Mouse (Mus musculus): ENCODE data around the gene Lyz1. TPM values are rescaled to one million over a fixed set of nuclear protein-coding genes. Genes with fewer than 3 reads are reported as not detected.
A peak's percentile ranks its signal among the peaks of the same experiment; 100 is the strongest.
"Not testable (repeated sequence)": the region's sequence is repeated elsewhere in the genome, so short reads cannot be mapped to it uniquely, and the experiment has no call there.

Lyz1 gene
- polyA plus RNA-seq, 1 experiment from 2014 or later: 0.18 TPM

DNA sequence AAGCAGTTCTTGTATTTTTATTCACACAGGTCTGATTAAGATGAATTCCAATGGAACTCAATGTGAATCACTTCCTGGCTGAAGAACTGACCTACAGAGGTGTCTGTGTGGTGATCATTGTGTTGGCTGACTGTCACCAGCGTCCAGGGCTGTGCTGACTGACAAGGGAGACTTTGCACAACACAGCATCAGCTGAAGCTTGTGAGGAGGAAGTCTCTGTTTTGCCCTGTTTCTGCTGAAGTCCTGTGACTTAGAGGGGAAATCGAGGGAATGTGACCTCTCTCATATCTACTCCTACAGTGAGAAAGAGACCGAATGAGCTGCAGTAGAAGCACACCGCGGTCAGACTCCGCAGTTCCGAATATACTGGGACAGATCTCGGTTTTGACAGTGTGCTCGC lies 14.9 kb downstream of the Lyz1 start:
- not testable (repeated sequence) for H3K36me3 ChIP-seq (ENCODE audit: control insufficient read depth, insufficient read depth, low read length); DNase-seq (ENCODE audit: low spot score); H3K4me1 ChIP-seq (ENCODE audit: control insufficient read depth, insufficient read depth, low read length); H3K27ac ChIP-seq (replicated peaks; ENCODE audit: low read depth, low read length); H3K9ac ChIP-seq (ENCODE audit: low read depth, low read length); H3K4me3 ChIP-seq (ENCODE audit: low read depth, low read length); ATAC-seq (ENCODE audit: low read depth); H3K9me3 ChIP-seq (ENCODE audit: control insufficient read depth, low read length); H3K27me3 ChIP-seq (replicated peaks; ENCODE audit: control insufficient read depth, insufficient read depth, low read length); H3K4me2 ChIP-seq (ENCODE audit: low read depth, low read length)
- 78% methylated on average over 9 of the region's 9 CpGs for WGBS

DNA sequence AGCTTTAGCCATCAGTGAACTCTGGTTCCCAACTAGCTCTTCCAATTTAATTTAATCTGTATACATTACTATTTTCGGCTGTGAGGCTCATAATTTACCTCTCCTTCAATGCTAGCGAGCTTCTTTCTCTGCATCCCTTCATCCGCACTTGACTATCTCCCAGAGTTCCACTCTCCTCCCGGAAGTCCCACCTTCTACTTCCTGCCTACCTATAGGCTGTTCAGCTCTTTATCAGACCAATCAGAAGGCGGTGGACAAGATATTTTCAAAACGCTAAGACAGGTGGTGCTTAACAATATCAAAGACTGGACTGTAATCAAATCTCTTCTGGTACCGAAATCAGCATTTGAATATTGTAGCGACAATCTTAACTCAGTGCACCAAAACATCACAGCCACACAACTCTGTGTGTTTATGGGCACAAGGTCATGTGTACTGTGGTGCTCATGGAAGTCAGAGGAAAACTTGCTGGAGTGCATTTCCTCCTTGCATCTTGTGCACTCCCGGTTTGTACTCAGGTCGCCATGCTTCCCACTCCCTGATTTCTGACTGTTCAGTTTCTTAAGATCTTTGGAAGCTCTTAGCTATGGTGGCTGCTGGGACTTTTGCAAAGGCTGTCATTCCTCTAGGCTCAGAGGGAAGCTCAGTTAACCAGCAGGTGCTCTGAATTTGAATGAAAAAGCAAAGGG lies 16.8 kb downstream of the Lyz1 start:
- DNase-seq (ENCODE audit: low spot score) (no peak), ATAC-seq (ENCODE audit: low read depth) (no peak)
- Histone ChIP-seq H3K4me2 (ENCODE audit: low read depth, low read length) (no peak overlapping the region), H3K36me3 (ENCODE audit: control insufficient read depth, insufficient read depth, low read length) (no peaks in the 10 kb centered on the region), H3K9ac (ENCODE audit: low read depth, low read length) (no peak overlapping the region), H3K27me3 (replicated peaks; ENCODE audit: control insufficient read depth, insufficient read depth, low read length) (no peaks in the 10 kb centered on the region), H3K9me3 (ENCODE audit: control insufficient read depth, low read length) (no peaks in the 10 kb centered on the region), H3K4me1 (ENCODE audit: control insufficient read depth, insufficient read depth, low read length) (no peaks in the 10 kb centered on the region), H3K4me3 (ENCODE audit: low read depth, low read length) (no peak overlapping the region), H3K27ac (replicated peaks; ENCODE audit: low read depth, low read length) (no peak overlapping the region)
- 78% methylated on average over 10 of the region's 10 CpGs for WGBS

DNA sequence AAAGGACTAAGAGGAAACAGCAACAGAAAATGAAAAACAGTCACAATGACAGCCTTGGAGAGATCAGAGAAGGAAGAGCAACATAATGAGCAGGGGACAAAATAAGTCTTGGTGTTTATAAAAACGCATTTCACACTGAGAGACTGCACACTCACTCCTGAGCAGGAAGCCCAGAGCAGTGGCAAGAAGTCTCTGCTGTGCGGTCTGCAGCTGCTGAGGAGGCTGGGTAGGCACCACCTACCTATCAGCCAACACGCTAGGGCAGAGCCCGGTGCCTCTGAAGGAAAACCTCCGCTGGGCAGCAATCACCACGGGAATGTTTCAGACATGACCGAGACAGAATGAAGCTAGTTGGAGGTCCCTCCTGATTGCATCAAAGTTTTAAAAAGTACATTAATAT lies 18.0 kb downstream of the Lyz1 start:
- H3K27me3 ChIP-seq (replicated peaks; ENCODE audit: control insufficient read depth, insufficient read depth, low read length); H3K9ac ChIP-seq (ENCODE audit: low read depth, low read length); H3K4me3 ChIP-seq (ENCODE audit: low read depth, low read length); H3K4me2 ChIP-seq (ENCODE audit: low read depth, low read length); DNase-seq (ENCODE audit: low spot score); H3K4me1 ChIP-seq (ENCODE audit: control insufficient read depth, insufficient read depth, low read length); H3K36me3 ChIP-seq (ENCODE audit: control insufficient read depth, insufficient read depth, low read length); ATAC-seq (ENCODE audit: low read depth); H3K9me3 ChIP-seq (ENCODE audit: control insufficient read depth, low read length); H3K27ac ChIP-seq (replicated peaks; ENCODE audit: low read depth, low read length): not testable (repeated sequence)
- 80% methylated on average over 2 of the region's 7 CpGs for WGBS

- no peak for ATAC-seq (ENCODE audit: low read depth)
- Histone ChIP-seq H3K27ac (replicated peaks; ENCODE audit: low read depth, low read length) (no peak overlapping the region), H3K4me3 (ENCODE audit: low read depth, low read length) (no peak overlapping the region), H3K4me2 (ENCODE audit: low read depth, low read length) (no peak overlapping the region), H3K9me3 (ENCODE audit: control insufficient read depth, low read length) (no peaks in the 10 kb centered on the region), H3K36me3 (ENCODE audit: control insufficient read depth, insufficient read depth, low read length) (no peaks in the 10 kb centered on the region), H3K4me1 (ENCODE audit: control insufficient read depth, insufficient read depth, low read length) (no peaks in the 10 kb centered on the region), H3K27me3 (replicated peaks; ENCODE audit: control insufficient read depth, insufficient read depth, low read length) (no peaks in the 10 kb centered on the region), H3K9ac (ENCODE audit: low read depth, low read length) (no peak overlapping the region)
- peak; percentile 5 for DNase-seq (ENCODE audit: low spot score)
Measured at GRCm38 (mm10) chr10:117272023-117272422, 20.6 kb downstream of the Lyz1 start.

DNA sequence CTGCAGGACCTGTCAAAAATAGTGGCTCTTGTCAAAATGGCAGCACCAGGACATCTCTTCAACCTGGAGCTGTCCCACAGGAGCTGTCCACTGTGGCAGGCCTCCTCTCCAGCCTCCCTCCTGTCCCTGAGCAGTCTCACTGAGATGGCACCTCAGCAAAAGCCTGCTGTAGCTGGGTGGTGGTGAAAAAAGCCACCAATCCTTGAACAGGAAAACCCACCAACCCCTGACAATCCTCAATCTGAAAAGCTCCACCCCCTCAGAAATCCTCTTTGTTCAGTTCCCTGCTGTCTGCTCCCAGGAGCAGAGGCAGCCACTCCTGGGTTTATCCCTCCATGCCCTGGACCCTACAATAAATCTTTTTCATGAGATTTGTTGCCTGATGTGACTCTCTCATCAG lies 32.8 kb downstream of the Lyz1 start:
- ATAC-seq (ENCODE audit: low read depth): no peak
- Histone ChIP-seq H3K27ac (replicated peaks; ENCODE audit: low read depth, low read length) (no peak overlapping the region), H3K9ac (ENCODE audit: low read depth, low read length) (no peak overlapping the region), H3K4me1 (ENCODE audit: control insufficient read depth, insufficient read depth, low read length) (no peaks in the 10 kb centered on the region), H3K4me2 (ENCODE audit: low read depth, low read length) (no peak overlapping the region), H3K36me3 (ENCODE audit: control insufficient read depth, insufficient read depth, low read length) (no peaks in the 10 kb centered on the region), H3K27me3 (replicated peaks; ENCODE audit: control insufficient read depth, insufficient read depth, low read length) (no peaks in the 10 kb centered on the region), H3K9me3 (ENCODE audit: control insufficient read depth, low read length) (no peaks in the 10 kb centered on the region), H3K4me3 (ENCODE audit: low read depth, low read length) (no peak overlapping the region)
- DNase-seq (ENCODE audit: low spot score): no peak

DNA sequence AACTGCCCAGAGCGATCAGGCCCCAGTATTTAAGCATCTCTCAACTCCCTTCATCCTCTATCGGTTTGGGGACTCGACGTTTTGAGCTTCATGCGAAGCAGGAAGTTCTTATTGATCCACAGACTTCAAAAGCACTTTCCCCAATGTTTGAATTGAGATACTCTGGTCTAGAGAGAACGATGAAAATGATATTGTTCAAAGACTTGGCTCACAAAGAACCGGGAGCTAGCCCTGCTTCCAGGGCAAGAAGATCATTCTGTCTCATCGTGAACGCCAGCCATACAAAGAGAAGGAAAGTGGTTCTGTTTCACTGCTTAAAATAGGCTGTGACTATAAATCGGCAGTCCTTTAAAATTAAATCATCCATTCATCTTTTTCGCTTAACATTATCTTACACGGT lies 54.1 kb downstream of the Lyz1 start, which contains the start of gene 9530003J23Rik:
TSS of gene 9530003J23Rik (minus strand) at position 101 of the 400 bp plus-strand sequence.
- Histone ChIP-seq H3K27me3 (replicated peaks; ENCODE audit: control insufficient read depth, insufficient read depth, low read length) (no peaks in the 10 kb centered on the region), H3K4me2 (ENCODE audit: low read depth, low read length) (no peak within 1 kb of the TSS), H3K9me3 (ENCODE audit: control insufficient read depth, low read length) (no peaks in the 10 kb centered on the region), H3K4me1 (ENCODE audit: control insufficient read depth, insufficient read depth, low read length) (no peaks in the 10 kb centered on the region), H3K9ac (ENCODE audit: low read depth, low read length) (no peak within 1 kb of the TSS), H3K27ac (replicated peaks; ENCODE audit: low read depth, low read length) (no peak within 1 kb of the TSS), H3K4me3 (ENCODE audit: low read depth, low read length) (no peak within 1 kb of the TSS), H3K36me3 (ENCODE audit: control insufficient read depth, insufficient read depth, low read length) (no peaks in the 10 kb centered on the region)
- no peak for ATAC-seq (ENCODE audit: low read depth)
- WGBS: 85% methylated on average over 12 of the region's 12 CpGs
- no peak for DNase-seq (ENCODE audit: low spot score)

Other genes with a start within 250 kb of the Lyz1 start
- gene Lrrc10, start 247.5 kb downstream of the Lyz1 start, polyA plus RNA-seq (2014; fragmentation: Nextera tagmentation; extraction: Ambion mirVana): not detected in 2 replicates
- gene Cct2, start 229.1 kb downstream of the Lyz1 start, polyA plus RNA-seq (2014; fragmentation: Nextera tagmentation; extraction: Ambion mirVana): 266 and 276 TPM in 2 replicates
- gene Frs2, start 144.3 kb downstream of the Lyz1 start, polyA plus RNA-seq (2014; fragmentation: Nextera tagmentation; extraction: Ambion mirVana): 22.6 and 27.6 TPM in 2 replicates
- 57.9 and 64.6 TPM in 2 replicates for gene Yeats4, start 68.4 kb downstream of the Lyz1 start, polyA plus RNA-seq (2014; fragmentation: Nextera tagmentation; extraction: Ambion mirVana)
- not detected in 2 replicates for gene 9530003J23Rik, start 54.2 kb downstream of the Lyz1 start, polyA plus RNA-seq (2014; fragmentation: Nextera tagmentation; extraction: Ambion mirVana)
- gene Lyz2, start 10.5 kb downstream of the Lyz1 start, polyA plus RNA-seq (2014; fragmentation: Nextera tagmentation; extraction: Ambion mirVana): 105 and 146 TPM in 2 replicates
- 125 and 146 TPM in 2 replicates for gene Cpsf6, start 87.1 kb upstream of the Lyz1 start, polyA plus RNA-seq (2014; fragmentation: Nextera tagmentation; extraction: Ambion mirVana)

Data from embryonic facial prominence, embryonic 14.5 days (tissue).